Mouse (Mus musculus) heart, embryonic 15.5 days (tissue): ENCODE measurements around the gene Thsd4. TPM values are rescaled to one million over a fixed set of nuclear protein-coding genes. Genes with fewer than 3 reads are reported as not detected.

Experiments used
- ATAC-seq: fragments of 200-750 bp; cut with Nextera tagmentation; replicated peaks from 2 replicates; pipeline ENCODE4 v1.8.0; 2017; ENCODE audit warnings: low read depth, moderate TSS enrichment; ENCODE audit not compliant: insufficient number of reproducible peaks, insufficient read depth, low FRiP score
- H3K27ac ChIP-seq: fragments of 300-500 bp; sonication (generic); 2 replicates; pipeline ENCODE4 v1.5.1; 2015; ENCODE audit warnings: mild to moderate bottlenecking, inconsistent platforms
- H3K27me3 ChIP-seq: fragments of 300-500 bp; sonication (generic); 2 replicates; pipeline ENCODE4 v1.6.1; 2015; ENCODE audit warnings: inconsistent platforms
- H3K36me3 ChIP-seq: fragments of 300-500 bp; sonication (generic); 2 replicates; pipeline ENCODE4 v1.6.1; 2015; ENCODE audit warnings: mild to moderate bottlenecking, inconsistent platforms
- H3K4me1 ChIP-seq: fragments of 300-500 bp; sonication (generic); replicated peaks from 2 replicates; pipeline ENCODE4 v1.6.1; 2015; ENCODE audit warnings: inconsistent platforms
- H3K4me2 ChIP-seq: fragments of 300-500 bp; sonication (generic); 2 replicates; pipeline ENCODE4 v1.6.1; 2015; ENCODE audit warnings: inconsistent platforms, mild to moderate bottlenecking, moderate library complexity
- H3K4me3 ChIP-seq: fragments of 300-500 bp; sonication (generic); 2 replicates; pipeline ENCODE4 v1.5.1; 2015; ENCODE audit warnings: mild to moderate bottlenecking, inconsistent platforms
- H3K9ac ChIP-seq: fragments of 300-500 bp; sonication (generic); 2 replicates; pipeline ENCODE4 v1.6.1; 2015; ENCODE audit warnings: mild to moderate bottlenecking, inconsistent platforms
- H3K9me3 ChIP-seq: fragments of 300-500 bp; sonication (generic); replicated peaks from 2 replicates; pipeline ENCODE4 v1.6.1; 2016; ENCODE audit warnings: inconsistent platforms
- WGBS: fragments of 180-500 bp; shearing (Covaris S2); methylation state at CpG from one replicate; pipeline ENCODE4 v1.1.7; 2015; ENCODE audit warnings: mixed read lengths; 5-methylcytosine and 5-hydroxymethylcytosine counted together
- polyA plus RNA-seq: library from polyadenylated mRNA; unstranded; fragments of >200 nt; fragmentation: Nextera tagmentation; extraction: Ambion mirVana; gene quantifications from 2 replicates; pipeline ENCODE4 v1.2.1, GENCODE M21; 2015

The Thsd4 gene
- polyA plus RNA-seq, 1 experiment from 2014 or later: 7.5 TPM

GRCm38 (mm10) chr9:60002323-60002722 lies 519.5 kb downstream of the Thsd4 start:
- Histone ChIP-seq H3K27ac (no peak overlapping the region), H3K4me1 (no peaks in the 10 kb centered on the region), H3K36me3 (no peaks in the 10 kb centered on the region), H3K4me2 (no peak overlapping the region), H3K9me3 (no peaks in the 10 kb centered on the region), H3K9ac (no peak overlapping the region), H3K27me3 (no peaks in the 10 kb centered on the region), H3K4me3 (no peak overlapping the region)
- no peak for ATAC-seq
- WGBS: 83% methylated on average over 8 of the region's 8 CpGs

GRCm38 (mm10) chr9:60001444-60001843 lies 520.4 kb downstream of the Thsd4 start:
- Histone ChIP-seq H3K27ac (no peak overlapping the region), H3K9me3 (no peaks in the 10 kb centered on the region), H3K9ac (no peak overlapping the region), H3K4me2 (no peak overlapping the region), H3K4me3 (no peak overlapping the region), H3K4me1 (no peaks in the 10 kb centered on the region), H3K27me3 (no peaks in the 10 kb centered on the region), H3K36me3 (no peaks in the 10 kb centered on the region)
- WGBS: 81% methylated on average over 3 of the region's 3 CpGs
- no peak for ATAC-seq

DNA sequence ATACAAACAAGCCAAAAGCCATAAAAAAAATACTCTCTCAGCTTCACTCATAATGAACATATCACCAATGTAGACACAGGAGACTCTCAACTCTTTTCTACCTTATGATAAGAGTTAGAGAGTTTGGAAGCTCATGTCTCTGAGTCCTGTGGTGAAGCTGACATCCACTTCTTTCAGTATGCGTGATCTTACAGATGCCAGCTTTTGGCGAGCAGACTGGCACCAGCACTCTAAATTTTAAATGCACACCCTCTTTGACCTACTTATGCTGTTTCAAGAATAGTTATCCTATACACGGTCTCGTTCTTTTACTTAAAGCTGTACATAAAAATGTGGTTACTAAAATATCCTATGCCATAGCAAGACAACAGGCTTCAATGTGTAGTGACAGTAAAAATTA lies 524.1 kb downstream of the Thsd4 start:
- ATAC-seq: no peak

DNA sequence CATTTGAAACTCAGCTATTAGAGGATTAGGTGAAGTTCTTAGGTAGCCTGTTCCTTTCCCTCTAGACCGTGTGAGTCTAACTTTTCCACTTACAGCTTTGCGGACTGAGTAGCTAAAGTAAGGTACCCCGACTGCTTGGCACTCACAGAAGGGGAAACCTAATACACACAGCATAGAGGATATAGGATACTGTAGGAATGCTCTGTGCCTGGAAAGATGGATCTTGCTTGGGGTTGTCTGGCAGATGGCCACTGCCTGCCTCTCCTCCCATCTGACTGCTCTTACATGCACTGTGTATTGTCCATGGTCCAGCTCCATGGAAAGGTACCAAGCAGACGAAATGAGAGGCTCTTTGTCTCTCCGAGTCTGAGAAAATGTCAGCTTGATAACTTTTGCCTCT lies 530.4 kb downstream of the Thsd4 start:
- H3K27ac ChIP-seq: no peak overlapping the region
- WGBS: 64% methylated on average over 5 of the region's 5 CpGs
- H3K36me3 ChIP-seq: no peaks in the 10 kb centered on the region
- H3K4me3 ChIP-seq: no peak overlapping the region
- no peaks in the 10 kb centered on the region for H3K27me3 ChIP-seq
- H3K9ac ChIP-seq: no peak overlapping the region
- ATAC-seq: no peak
- H3K4me1 ChIP-seq: no peaks in the 10 kb centered on the region
- H3K4me2 ChIP-seq: no peak overlapping the region
- no peaks in the 10 kb centered on the region for H3K9me3 ChIP-seq

More for the DNA sequence above, 524.1 kb downstream of the Thsd4 start:
- H3K27ac ChIP-seq: no peak overlapping the region
- H3K4me1 ChIP-seq: no peaks in the 10 kb centered on the region
- no peak overlapping the region for H3K4me2 ChIP-seq
- H3K36me3 ChIP-seq: no peaks in the 10 kb centered on the region
- H3K9ac ChIP-seq: no peak overlapping the region
- WGBS: 78% methylated on average over 4 of the region's 4 CpGs
- H3K9me3 ChIP-seq: no peaks in the 10 kb centered on the region
- no peaks in the 10 kb centered on the region for H3K27me3 ChIP-seq
- H3K4me3 ChIP-seq: no peak overlapping the region

- H3K27ac ChIP-seq: no peak overlapping the region
- H3K4me3 ChIP-seq: no peak overlapping the region
- H3K4me2 ChIP-seq: no peak overlapping the region
- 0% methylated on average over 1 of the region's 1 CpGs for WGBS
- H3K9ac ChIP-seq: no peak overlapping the region
- no peaks in the 10 kb centered on the region for H3K4me1 ChIP-seq
- no peak for ATAC-seq
- H3K36me3 ChIP-seq: no peaks in the 10 kb centered on the region
- no peaks in the 10 kb centered on the region for H3K27me3 ChIP-seq
- no peaks in the 10 kb centered on the region for H3K9me3 ChIP-seq
These were observed 532.0 kb downstream of the Thsd4 start for GRCm38 (mm10) chr9:59989864-59990263.

DNA sequence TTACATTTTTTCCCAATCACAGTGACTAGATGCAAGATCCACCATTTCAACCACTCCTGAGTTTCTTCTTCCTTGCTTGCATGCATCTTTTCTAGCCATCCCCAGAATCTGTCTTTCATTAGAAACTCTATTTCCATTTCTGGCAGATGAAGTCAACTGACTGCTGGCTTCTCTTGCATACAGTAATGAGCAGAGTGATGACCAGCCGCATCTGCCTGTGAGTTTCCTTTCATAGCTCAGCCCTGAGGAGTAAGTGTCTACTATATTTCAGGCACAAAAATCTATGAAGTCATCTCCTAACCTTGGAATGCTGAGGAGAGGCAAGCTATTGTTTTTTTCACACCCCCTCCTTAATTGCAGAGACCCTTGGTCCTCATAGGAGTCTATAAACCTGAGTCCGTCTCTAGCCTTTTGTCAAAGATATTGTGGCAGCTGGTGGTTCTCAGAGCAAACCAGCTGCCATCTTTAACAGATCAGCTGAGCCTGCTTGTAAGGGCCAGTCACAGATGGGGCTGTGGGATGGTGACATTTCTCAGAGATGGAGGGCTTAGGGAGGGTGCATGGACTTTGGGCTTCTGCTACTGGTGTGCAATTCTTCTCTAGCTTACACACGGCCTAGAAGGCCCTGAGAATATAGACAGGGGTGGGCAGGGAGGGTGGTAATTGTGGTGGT lies 535.8 kb downstream of the Thsd4 start:
- Histone ChIP-seq H3K4me2 (no peak overlapping the region), H3K9ac (no peak overlapping the region), H3K4me1 (no peaks in the 10 kb centered on the region), H3K9me3 (no peaks in the 10 kb centered on the region), H3K36me3 (no peaks in the 10 kb centered on the region), H3K27ac (no peak overlapping the region), H3K4me3 (no peak overlapping the region), H3K27me3 (no peaks in the 10 kb centered on the region)
- ATAC-seq: no peak
- 74% methylated on average over 3 of the region's 3 CpGs for WGBS

DNA sequence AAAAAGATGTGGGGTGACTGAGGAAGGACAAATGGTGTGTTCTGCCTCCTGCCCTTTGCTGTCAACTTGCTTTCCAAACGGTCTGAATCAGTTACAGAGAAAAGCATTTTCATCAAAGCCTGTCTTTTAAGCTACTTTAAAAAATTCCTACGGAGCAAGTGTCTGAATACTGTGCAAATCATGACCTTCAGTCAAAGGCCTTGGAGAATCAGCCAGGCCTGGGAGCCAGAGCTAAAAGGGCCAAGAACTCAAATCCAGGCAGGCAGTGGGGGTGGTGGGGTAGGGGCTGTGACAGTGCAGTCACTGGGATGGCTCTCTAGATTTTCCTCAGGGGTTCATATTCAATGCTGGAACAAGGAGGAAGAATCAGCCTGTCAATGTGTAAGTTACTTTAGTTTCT lies 540.7 kb downstream of the Thsd4 start:
- H3K4me1 ChIP-seq: no peaks in the 10 kb centered on the region
- no peaks in the 10 kb centered on the region for H3K27me3 ChIP-seq
- ATAC-seq: no peak
- no peak overlapping the region for H3K4me2 ChIP-seq
- no peaks in the 10 kb centered on the region for H3K9me3 ChIP-seq
- no peak overlapping the region for H3K4me3 ChIP-seq
- H3K36me3 ChIP-seq: no peaks in the 10 kb centered on the region
- no peak overlapping the region for H3K9ac ChIP-seq
- WGBS: 74% methylated on average over 2 of the region's 2 CpGs
- H3K27ac ChIP-seq: no peak overlapping the region

DNA sequence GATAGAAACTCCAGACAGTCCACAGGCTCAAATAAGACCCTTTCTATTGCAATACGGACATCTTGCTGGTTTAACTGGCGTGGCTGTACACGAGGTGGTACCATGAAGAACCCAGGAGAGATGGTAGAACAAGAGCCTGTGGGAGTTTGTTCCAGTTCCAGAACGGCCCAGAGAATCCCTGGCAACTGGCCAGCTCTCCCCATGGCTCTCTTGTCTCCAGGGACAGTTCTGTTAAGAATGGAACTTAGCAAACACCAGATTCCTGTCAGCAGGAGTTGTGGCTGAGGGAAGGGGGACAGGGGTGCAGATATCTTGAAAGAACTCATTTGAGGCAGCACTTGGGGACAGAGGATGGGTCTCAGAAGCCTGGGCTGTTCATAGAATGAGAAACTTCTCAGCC lies 550.6 kb downstream of the Thsd4 start:
- Histone ChIP-seq H3K27me3 (no peaks in the 10 kb centered on the region), H3K9me3 (no peaks in the 10 kb centered on the region), H3K9ac (no peak overlapping the region), H3K27ac (no peak overlapping the region), H3K36me3 (no peaks in the 10 kb centered on the region), H3K4me2 (no peak overlapping the region), H3K4me3 (no peak overlapping the region), H3K4me1 (peaks cover 5% of the 10 kb centered on the region; the same call in 1 of the 2 replicates)
- 51% methylated on average over 4 of the region's 4 CpGs for WGBS
- ATAC-seq: no peak

DNA sequence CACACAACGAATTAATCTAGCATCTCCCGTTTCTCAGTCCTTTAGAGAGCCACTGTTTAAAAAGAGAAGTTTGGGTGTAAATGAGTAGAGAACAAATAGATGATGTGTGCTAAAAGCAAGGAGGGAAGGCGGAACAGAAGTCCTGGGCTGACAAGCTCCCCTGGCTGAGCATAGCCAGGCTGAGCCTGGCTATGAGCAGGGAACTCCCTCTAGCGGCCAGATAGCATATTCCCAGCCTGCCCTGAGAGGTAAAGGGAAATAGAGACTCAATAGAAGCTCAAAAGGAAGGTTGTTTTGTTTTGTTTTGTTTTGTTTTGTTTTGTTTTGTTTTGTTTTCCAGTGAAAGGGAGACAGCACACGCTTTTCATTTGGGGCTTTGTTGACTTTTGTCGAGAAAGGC lies 552.5 kb downstream of the Thsd4 start:
- Histone ChIP-seq H3K27ac (no peak overlapping the region), H3K27me3 (no peaks in the 10 kb centered on the region), H3K4me2 (no peak overlapping the region), H3K9ac (no peak overlapping the region), H3K4me3 (no peak overlapping the region), H3K4me1 (peaks cover 16% of the 10 kb centered on the region), H3K36me3 (no peaks in the 10 kb centered on the region), H3K9me3 (no peaks in the 10 kb centered on the region)
- WGBS: 23% methylated on average over 6 of the region's 6 CpGs
- no peak for ATAC-seq

GRCm38 (mm10) chr9:59965046-59965445 lies 556.8 kb downstream of the Thsd4 start:
- 50% methylated on average over 10 of the region's 10 CpGs for WGBS
- no peak overlapping the region for H3K4me3 ChIP-seq
- no peaks in the 10 kb centered on the region for H3K36me3 ChIP-seq
- no peak overlapping the region for H3K9ac ChIP-seq
- no peak overlapping the region for H3K4me2 ChIP-seq
- H3K27ac ChIP-seq: no peak overlapping the region
- no peaks in the 10 kb centered on the region for H3K27me3 ChIP-seq
- no peak for ATAC-seq
- peaks cover 13% of the 10 kb centered on the region for H3K4me1 ChIP-seq
- no peaks in the 10 kb centered on the region for H3K9me3 ChIP-seq

- H3K27me3 ChIP-seq: no peaks in the 10 kb centered on the region
- no peaks in the 10 kb centered on the region for H3K36me3 ChIP-seq
- H3K9ac ChIP-seq: no peak overlapping the region
- no peaks in the 10 kb centered on the region for H3K9me3 ChIP-seq
- H3K4me3 ChIP-seq: no peak overlapping the region
- no peak overlapping the region for H3K4me2 ChIP-seq
- 38% methylated on average over 3 of the region's 3 CpGs for WGBS
- H3K27ac ChIP-seq: no peak overlapping the region
- H3K4me1 ChIP-seq: peaks cover 13% of the 10 kb centered on the region
- no peak for ATAC-seq
These were observed 557.5 kb downstream of the Thsd4 start for GRCm38 (mm10) chr9:59964367-59964766.

DNA sequence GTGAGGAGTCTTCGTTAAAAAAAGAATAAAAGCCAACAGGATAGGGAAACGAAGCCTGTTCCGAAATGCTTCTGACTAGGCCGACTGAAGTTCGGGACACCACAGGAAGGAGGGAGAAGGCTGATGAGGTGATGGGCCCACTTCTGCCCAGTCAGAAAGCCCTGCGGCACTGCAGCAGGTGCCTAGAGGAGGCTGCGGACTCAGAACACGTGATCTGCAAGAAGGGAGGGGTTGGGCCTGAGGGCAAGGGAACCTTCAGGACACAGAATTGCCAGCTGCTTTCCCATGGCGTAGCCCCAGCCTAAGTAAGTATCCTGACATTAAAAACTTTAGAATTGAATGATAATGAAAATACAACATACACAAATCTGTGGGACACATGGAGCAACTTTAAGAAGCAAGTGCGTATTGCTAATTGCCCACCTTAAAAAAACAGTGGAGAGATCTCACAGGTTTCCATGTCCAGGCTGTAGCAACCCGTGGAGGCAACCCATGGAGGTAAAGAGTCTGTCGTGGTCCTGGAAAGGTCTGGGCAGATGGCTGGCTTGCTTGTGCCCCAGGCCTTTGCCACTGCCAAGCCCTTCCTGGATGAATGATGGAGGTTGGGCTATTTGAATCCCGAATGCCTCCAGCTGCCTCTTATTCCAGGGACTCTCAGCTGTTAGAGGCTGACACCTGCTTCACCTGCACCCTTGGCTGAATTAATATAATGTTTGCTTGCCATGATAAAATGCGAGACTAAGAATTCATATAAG lies 560.5 kb downstream of the Thsd4 start:
- no peak for ATAC-seq
- no peaks in the 10 kb centered on the region for H3K27me3 ChIP-seq
- WGBS: 65% methylated on average over 14 of the region's 14 CpGs
- H3K4me1 ChIP-seq: peaks cover 16% of the 10 kb centered on the region
- H3K9me3 ChIP-seq: no peaks in the 10 kb centered on the region
- H3K36me3 ChIP-seq: no peaks in the 10 kb centered on the region
- no peak overlapping the region for H3K4me2 ChIP-seq
- no peak overlapping the region for H3K27ac ChIP-seq
- no peak overlapping the region for H3K4me3 ChIP-seq
- H3K9ac ChIP-seq: no peak overlapping the region
